Mouse (Mus musculus) neural tube, embryonic 11.5 days (tissue): ENCODE data around the gene Dusp28. TPM values are rescaled to one million over a fixed set of nuclear protein-coding genes. Genes with fewer than 3 reads are reported as not detected.
A peak's percentile ranks its signal among the peaks of the same experiment; 100 is the strongest.
"Not testable (repeated sequence)": the region's sequence is repeated elsewhere in the genome, so short reads cannot be mapped to it uniquely, and the experiment has no call there.

Experiments
- ATAC-seq: fragments of 200-750 bp; cut with Nextera tagmentation; 2 replicates; pipeline ENCODE4 v1.8.0; 2017; ENCODE audit warnings: moderate number of reproducible peaks, mild to moderate bottlenecking, moderate TSS enrichment, moderate library complexity; ENCODE audit not compliant: insufficient read depth, low FRiP score, low TSS enrichment
- DNase-seq: peaks from one replicate; pipeline ENCODE4 v3.0.0-alpha.2; 2015; ENCODE audit warnings: low spot score
- H3K27ac ChIP-seq: fragments of 300-500 bp; sonication (generic); 2 replicates; pipeline ENCODE4 v1.5.1; 2014; ENCODE audit warnings: low read depth, mild to moderate bottlenecking, low read length
- H3K27me3 ChIP-seq: fragments of 300-500 bp; sonication (generic); 2 replicates; pipeline ENCODE4 v1.6.1; 2014; ENCODE audit warnings: mild to moderate bottlenecking, low read length, mixed read lengths; ENCODE audit not compliant: control insufficient read depth, insufficient read depth
- H3K36me3 ChIP-seq: fragments of 300-500 bp; sonication (generic); 2 replicates; pipeline ENCODE4 v1.6.1; 2014; ENCODE audit warnings: mild to moderate bottlenecking, low read length, moderate library complexity, mixed read lengths; ENCODE audit not compliant: control insufficient read depth, insufficient read depth
- H3K4me1 ChIP-seq: fragments of 300-500 bp; sonication (generic); 2 replicates; pipeline ENCODE4 v1.6.1; 2014; ENCODE audit warnings: low read length, mixed read lengths; ENCODE audit not compliant: control insufficient read depth, insufficient read depth
- H3K4me2 ChIP-seq: fragments of 300-500 bp; sonication (generic); 2 replicates; pipeline ENCODE4 v1.6.1; 2014; ENCODE audit warnings: low read depth, mild to moderate bottlenecking, moderate library complexity
- H3K4me3 ChIP-seq: fragments of 300-500 bp; sonication (generic); 2 replicates; pipeline ENCODE4 v1.5.1; 2014; ENCODE audit warnings: low read depth, low read length
- H3K9ac ChIP-seq: fragments of 300-500 bp; sonication (generic); 2 replicates; pipeline ENCODE4 v1.6.1; 2014; ENCODE audit warnings: mild to moderate bottlenecking, low read length
- H3K9me3 ChIP-seq: fragments of 300-500 bp; sonication (generic); 2 replicates; pipeline ENCODE4 v1.6.1; 2016; ENCODE audit warnings: low read length; ENCODE audit not compliant: control insufficient read depth
- WGBS: fragments of 180-500 bp; shearing (Covaris S2); extraction: QIAGEN DNeasy Blood & Tissue Kit; methylation state at CpG from one replicate; pipeline ENCODE4 v1.1.7; 2014; 5-methylcytosine and 5-hydroxymethylcytosine counted together
- polyA plus RNA-seq: library from polyadenylated mRNA; unstranded; fragments of >200 nt; fragmentation: Nextera tagmentation; extraction: Ambion mirVana; gene quantifications from 2 replicates; pipeline ENCODE4 v1.2.1, GENCODE M21; 2014

Dusp28 gene
- polyA plus RNA-seq, 1 experiment from 2014 or later, result 8.6 TPM

GRCm38 (mm10) chr1:92943219-92943989 is 36.6 kb downstream of the Dusp28 start:
- no peaks in the 10 kb centered on the region for H3K4me1 ChIP-seq
- H3K4me2 ChIP-seq, result no peak overlapping the region
- H3K9me3 ChIP-seq, result no peaks in the 10 kb centered on the region
- no peaks in the 10 kb centered on the region for H3K27me3 ChIP-seq
- H3K36me3 ChIP-seq, result peaks cover 22% of the 10 kb centered on the region
- H3K4me3 ChIP-seq, result no peak overlapping the region
- H3K27ac ChIP-seq, result no peak overlapping the region
- no peak for DNase-seq
- WGBS, result 94% methylated on average over 18 of the region's 19 CpGs
- ATAC-seq, result no peak
- H3K9ac ChIP-seq, result no peak overlapping the region

GRCm38 (mm10) chr1:92947966-92948365 is 41.2 kb downstream of the Dusp28 start:
- peaks cover 17% of the 10 kb centered on the region for H3K36me3 ChIP-seq
- H3K9ac ChIP-seq, result no peak overlapping the region
- no peak overlapping the region for H3K4me2 ChIP-seq
- no peak overlapping the region for H3K4me3 ChIP-seq
- 90% methylated on average over 3 of the region's 3 CpGs for WGBS
- H3K9me3 ChIP-seq, result no peaks in the 10 kb centered on the region
- no peaks in the 10 kb centered on the region for H3K4me1 ChIP-seq
- no peak overlapping the region for H3K27ac ChIP-seq
- no peaks in the 10 kb centered on the region for H3K27me3 ChIP-seq
- ATAC-seq, result no peak
- no peak for DNase-seq

- Histone ChIP-seq H3K27me3 (no peaks in the 10 kb centered on the region), H3K9me3 (no peaks in the 10 kb centered on the region), H3K4me3 (no peak overlapping the region), H3K27ac (no peak overlapping the region), H3K36me3 (peaks cover 17% of the 10 kb centered on the region), H3K9ac (no peak overlapping the region), H3K4me1 (no peaks in the 10 kb centered on the region), H3K4me2 (no peak overlapping the region)
- ATAC-seq, result no peak
- 60% methylated on average over 6 of the region's 6 CpGs for WGBS
- DNase-seq, result peak; percentile 22
Observed at GRCm38 (mm10) chr1:92949426-92949825, 42.6 kb downstream of the Dusp28 start.

- Histone ChIP-seq H3K36me3 (peaks cover 9% of the 10 kb centered on the region), H3K4me3 (no peak within 1 kb of the TSS), H3K9ac (no peak within 1 kb of the TSS), H3K4me2 (no peak within 1 kb of the TSS), H3K9me3 (no peaks in the 10 kb centered on the region), H3K27ac (no peak within 1 kb of the TSS), H3K27me3 (no peaks in the 10 kb centered on the region), H3K4me1 (no peaks in the 10 kb centered on the region)
- no peak for DNase-seq
- WGBS, result 84% methylated on average over 5 of the region's 5 CpGs
- ATAC-seq, result no peak
Observed at GRCm38 (mm10) chr1:92950607-92951006, 43.8 kb downstream of the Dusp28 start, which contains the start of gene Gpr35. Gene Gpr35, plus strand, starts transcription at chr1:92950865.

GRCm38 (mm10) chr1:92953641-92954040 is 46.9 kb downstream of the Dusp28 start:
- 75% methylated on average over 2 of the region's 2 CpGs for WGBS
- Histone ChIP-seq H3K4me3 (no peak overlapping the region), H3K9me3 (no peaks in the 10 kb centered on the region), H3K4me1 (no peaks in the 10 kb centered on the region), H3K36me3 (peaks cover 4% of the 10 kb centered on the region), H3K9ac (no peak overlapping the region), H3K4me2 (no peak overlapping the region), H3K27ac (no peak overlapping the region), H3K27me3 (no peaks in the 10 kb centered on the region)
- no peak for ATAC-seq
- no peak for DNase-seq

GRCm38 (mm10) chr1:92956571-92957335 is 50.0 kb downstream of the Dusp28 start:
- H3K4me1 ChIP-seq, H3K27me3 ChIP-seq, H3K27ac ChIP-seq, H3K36me3 ChIP-seq, H3K9ac ChIP-seq, H3K4me2 ChIP-seq, H3K4me3 ChIP-seq, H3K9me3 ChIP-seq, DNase-seq, ATAC-seq: not testable (repeated sequence)
- WGBS, result 12% methylated on average over 11 of the region's 11 CpGs

Other genes with a start within 250 kb of the Dusp28 start
- gene Gpc1, start 75.3 kb upstream of the Dusp28 start, polyA plus RNA-seq, result 49.5 and 52.5 TPM in 2 replicates
- 0.23 and 0.62 TPM in 2 replicates for gene Ankmy1, start 4.1 kb upstream of the Dusp28 start, polyA plus RNA-seq
- 22.3 and 25.6 TPM in 2 replicates for gene Rnpepl1, start 3.8 kb downstream of the Dusp28 start, polyA plus RNA-seq
- 39.2 and 43.4 TPM in 2 replicates for gene Capn10, start 27.4 kb downstream of the Dusp28 start, polyA plus RNA-seq
- 0.13 and 0.55 TPM in 2 replicates for gene Gpr35, start 43.9 kb downstream of the Dusp28 start, polyA plus RNA-seq
- not detected in 2 replicates for gene Aqp12, start 99.4 kb downstream of the Dusp28 start, polyA plus RNA-seq
- gene Kif1a, start 195.0 kb downstream of the Dusp28 start, polyA plus RNA-seq, result 58.0 and 73.8 TPM in 2 replicates
- not detected in 2 replicates for gene Agxt, start 228.3 kb downstream of the Dusp28 start, polyA plus RNA-seq